Mouse (Mus musculus) thymus, adult 2 months (tissue): ENCODE measurements around the gene Akap13.

Experiments used
- CTCF ChIP-seq: fragments of 200-500 bp; IDR thresholded peaks from 2 replicates; pipeline ENCODE4 v1.5.1; 2012; ENCODE audit warnings: mild to moderate bottlenecking, control low read depth, low read length, moderate library complexity, borderline replicate concordance; ENCODE audit not compliant: control insufficient read depth, poor library complexity, insufficient read depth; ENCODE audit errors: extremely low read depth
- POLR2A ChIP-seq: fragments of 200-500 bp; IDR thresholded peaks from 2 replicates; pipeline ENCODE4 v1.6.1; 2012; ENCODE audit warnings: mild to moderate bottlenecking, low read length, control low read depth, moderate library complexity; ENCODE audit not compliant: control insufficient read depth, poor library complexity, insufficient read depth; ENCODE audit errors: extremely low read depth

DNA sequence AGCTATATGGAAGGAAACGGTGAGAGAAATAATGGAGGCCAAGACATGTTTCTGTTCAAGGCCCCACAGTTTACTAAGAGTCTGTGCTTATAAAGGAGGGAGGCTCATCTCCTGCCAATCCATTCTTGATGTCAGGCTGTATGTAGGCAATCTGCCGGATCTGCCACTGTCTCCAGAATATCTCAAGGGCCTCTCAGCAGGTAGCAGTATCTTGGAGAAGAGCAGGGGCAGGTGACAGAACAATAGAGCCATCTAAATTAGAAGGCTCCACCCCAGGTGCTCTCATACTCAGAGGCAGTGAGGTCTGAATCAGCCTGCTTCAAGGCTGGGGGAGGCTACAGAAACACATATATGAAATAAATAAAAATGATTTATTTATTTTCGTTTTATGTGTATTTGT lies 347.6 kb downstream of the Akap13 start:
- TF ChIP-seq CTCF (no peak), POLR2A (no peak)
